Mouse (Mus musculus) ovary, postnatal 36 days (tissue): Measurements from ENCODE around the gene Trib2.

Experiments used
- DNase-seq: peaks from one replicate; pipeline ENCODE4 v3.0.0; 2022; ENCODE audit warnings: low spot score, mixed read lengths

Trib2 gene

DNA sequence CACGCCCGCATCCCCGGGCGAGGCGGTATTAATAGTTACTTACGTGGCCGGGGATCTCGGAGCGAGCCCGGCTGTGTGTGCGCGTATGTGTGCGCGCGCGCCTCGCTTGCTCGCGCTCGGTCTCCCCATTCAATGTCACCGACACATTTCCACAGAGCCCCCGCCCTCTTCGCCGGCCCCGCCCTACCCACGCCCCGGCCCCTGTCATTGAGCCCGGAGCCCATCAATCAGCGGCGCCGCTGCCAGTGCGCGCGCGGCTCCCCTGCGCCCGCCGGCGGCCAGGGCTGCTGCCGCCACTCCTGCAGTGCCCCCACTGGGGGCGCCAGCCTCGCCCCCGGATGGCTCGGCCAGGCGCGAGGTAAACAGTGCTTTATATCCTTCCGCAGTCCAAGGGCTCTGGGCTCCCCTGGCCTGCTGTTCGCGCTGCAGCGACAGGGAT is at the start of gene Trib2:
Trib2 (minus strand) TSS at position 183 of the 439 bp plus-strand sequence.
- peak; percentile 94 for DNase-seq

DNA sequence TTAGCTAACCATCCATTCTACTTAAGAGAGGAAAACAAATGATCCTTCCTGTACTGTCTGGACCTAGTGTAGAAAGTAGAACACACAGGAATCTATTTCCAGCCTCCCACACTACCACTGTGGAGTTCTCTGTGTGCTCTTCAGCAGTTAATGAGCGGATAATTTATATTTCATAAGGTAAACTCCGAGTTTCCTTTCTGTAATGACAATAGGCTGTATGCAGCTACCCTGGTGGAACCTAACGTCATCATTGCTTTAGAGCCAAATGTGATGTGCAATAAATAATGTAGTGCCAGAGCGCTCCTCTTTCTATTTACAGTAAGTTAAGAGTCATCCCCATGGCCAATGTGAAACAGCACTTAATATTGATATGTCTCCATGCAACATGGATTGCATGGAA is 41.3 kb upstream of the Trib2 start:
- no peak for DNase-seq

DNA sequence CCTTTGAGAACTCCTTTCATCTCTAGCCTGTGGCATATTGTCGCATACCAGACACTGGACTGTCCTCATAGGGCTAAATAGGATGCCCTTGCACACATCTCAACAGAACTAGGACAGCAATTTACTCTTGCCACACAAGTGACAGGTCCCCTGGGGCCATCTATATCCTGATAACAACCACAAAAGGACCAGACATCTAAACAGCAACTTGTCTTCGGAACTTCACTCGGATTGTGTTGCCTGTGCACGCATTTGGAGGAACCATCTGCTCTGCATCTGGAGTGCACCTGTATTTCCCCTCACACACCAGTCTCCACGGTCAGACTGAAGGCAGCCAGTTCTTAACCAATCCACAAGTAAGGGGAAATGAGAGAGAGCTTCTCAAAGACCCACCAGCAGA is 39.2 kb upstream of the Trib2 start:
- DNase-seq = no peak

- no peak for DNase-seq
These were observed 36.1 kb upstream of the Trib2 start for GRCm38 (mm10) chr12:15852781-15853180.

- no peak for DNase-seq
These were observed 35.3 kb upstream of the Trib2 start for GRCm38 (mm10) chr12:15852031-15852430.

DNA sequence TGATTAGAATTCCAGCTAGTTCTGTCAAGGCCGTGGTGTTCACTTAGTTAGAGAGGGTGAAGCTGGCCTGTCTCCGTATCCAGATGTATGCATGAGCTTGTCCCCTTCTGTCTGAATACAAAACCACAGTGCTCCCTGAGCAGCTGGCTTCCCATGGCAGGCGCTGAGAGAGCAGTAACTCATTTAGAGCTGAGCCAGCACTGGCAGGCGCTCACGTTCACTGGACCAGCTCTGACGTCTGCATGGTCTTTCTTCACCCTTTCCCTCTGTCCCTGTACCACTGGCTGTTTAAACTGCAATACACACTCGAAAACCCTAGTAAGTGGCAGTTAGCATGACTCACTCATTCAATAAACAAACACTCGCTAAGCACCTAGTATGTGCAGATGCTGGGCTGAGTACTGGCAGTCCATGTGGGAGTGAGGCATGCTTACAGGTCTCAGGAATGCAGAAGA is 33.7 kb upstream of the Trib2 start:
- DNase-seq = peak; percentile 35

- peak; percentile 15 for DNase-seq
These were observed 33.2 kb upstream of the Trib2 start for GRCm38 (mm10) chr12:15849861-15850294.

DNA sequence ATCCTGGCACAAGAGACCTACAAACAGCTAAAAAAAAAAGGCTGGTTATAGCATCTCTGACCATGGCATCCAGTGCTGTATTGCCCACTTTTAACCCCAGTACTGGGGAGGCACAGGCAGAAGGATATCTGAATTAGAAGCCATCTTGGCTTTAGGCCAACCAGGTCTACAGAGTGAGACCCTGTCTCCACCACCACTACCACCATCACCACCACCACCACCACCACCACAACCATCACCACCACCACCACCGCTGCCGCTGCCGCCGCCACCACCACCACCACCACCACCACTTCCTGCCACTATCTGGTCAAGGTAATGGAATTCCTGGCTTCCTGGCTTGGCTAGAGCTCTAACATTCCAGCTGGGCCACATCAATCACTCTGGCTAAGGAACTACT is 31.7 kb upstream of the Trib2 start:
- DNase-seq = no peak

GRCm38 (mm10) chr12:15844701-15845100 is 28.0 kb upstream of the Trib2 start:
- DNase-seq = no peak

DNA sequence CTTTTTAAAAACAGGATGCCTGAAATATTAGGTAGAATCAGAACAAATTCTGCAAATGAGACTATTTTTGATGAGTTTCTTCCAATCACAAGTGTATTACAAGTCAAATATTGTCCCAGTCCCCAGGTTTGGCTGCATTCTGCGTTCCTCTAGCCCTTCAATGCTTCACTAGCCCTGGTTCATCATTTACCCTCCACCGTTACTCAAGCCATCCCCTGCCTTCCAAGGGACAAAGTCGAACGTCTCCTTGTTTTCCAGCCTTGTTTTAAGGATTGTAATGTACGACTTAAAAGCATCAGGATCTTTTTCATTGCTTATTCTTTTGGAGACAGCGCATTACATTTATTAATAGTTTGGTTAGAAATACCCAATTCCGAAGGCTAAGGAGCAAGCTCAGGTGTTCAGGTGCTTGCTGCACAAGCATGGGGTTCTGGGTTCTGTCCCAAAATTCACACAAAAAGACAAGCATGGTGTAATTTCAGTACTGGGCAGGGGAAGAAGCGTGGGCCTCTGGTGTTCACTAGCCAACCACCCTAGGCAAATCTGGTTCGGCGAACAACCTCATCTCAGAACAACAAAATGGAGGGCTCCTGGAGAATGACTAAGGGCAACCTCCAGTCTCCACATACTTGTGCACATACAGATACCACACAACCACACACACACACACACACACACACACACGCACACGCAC is 24.3 kb upstream of the Trib2 start:
- no peak for DNase-seq

DNA sequence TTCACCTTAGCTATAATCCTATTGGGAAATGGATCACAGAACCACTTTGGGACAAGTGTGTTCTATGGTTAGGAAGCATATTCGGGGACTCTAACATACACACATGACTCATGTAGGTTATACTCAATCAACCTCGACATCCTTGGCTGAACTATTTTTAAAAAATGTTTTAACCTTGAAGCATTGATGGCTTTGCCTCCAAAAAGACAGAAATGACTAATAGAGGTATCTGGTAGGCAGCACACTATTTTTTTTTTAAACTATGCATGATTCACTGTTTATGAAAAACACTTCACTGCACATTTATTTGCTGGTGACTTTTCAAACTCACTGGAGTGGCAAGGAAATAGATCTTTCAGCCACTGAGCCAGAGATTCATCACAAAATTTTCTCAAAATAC is 21.5 kb upstream of the Trib2 start:
- no peak for DNase-seq

DNA sequence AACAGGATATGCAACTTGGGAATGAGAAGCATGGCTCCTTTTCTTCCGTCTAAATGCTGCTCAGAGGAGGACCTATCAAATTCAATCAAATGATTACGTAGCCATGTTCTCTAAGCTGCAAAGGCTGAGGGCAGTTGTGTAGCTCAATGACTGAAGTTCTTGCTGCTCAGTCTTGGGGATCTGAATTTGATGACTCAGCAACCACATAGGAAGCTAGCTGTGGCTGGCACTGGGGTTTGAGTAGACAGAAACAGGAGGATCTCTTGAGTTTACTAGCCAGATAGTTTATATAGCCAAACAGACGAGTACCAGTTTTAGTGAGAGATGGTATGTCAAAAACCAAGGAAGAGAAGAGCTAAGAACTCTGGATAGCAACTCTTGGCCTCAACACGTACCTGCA is 20.8 kb upstream of the Trib2 start:
- DNase-seq = no peak

GRCm38 (mm10) chr12:15832674-15833052 is 15.9 kb upstream of the Trib2 start:
- no peak for DNase-seq

GRCm38 (mm10) chr12:15831941-15832673 is 15.4 kb upstream of the Trib2 start:
- no peak for DNase-seq

DNA sequence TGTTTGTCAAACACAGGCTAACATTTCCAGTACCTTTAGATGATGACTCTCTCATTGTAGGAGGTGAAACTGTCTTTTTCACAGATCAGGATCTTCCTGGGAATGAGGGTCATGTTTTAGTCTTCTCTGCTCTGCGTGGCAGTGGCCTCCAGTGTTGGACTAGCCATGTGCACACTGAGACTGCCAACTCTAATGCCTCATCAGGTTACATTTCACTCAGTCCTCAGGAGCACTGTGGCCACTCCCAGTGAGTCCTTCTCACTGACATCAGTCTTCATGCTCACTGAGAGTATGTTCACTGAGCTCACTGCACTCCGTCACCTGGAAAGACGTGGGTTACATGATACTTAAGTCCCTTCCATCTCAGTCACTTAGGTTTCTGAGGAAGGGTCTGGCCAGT is 14.0 kb upstream of the Trib2 start:
- DNase-seq = no peak

DNA sequence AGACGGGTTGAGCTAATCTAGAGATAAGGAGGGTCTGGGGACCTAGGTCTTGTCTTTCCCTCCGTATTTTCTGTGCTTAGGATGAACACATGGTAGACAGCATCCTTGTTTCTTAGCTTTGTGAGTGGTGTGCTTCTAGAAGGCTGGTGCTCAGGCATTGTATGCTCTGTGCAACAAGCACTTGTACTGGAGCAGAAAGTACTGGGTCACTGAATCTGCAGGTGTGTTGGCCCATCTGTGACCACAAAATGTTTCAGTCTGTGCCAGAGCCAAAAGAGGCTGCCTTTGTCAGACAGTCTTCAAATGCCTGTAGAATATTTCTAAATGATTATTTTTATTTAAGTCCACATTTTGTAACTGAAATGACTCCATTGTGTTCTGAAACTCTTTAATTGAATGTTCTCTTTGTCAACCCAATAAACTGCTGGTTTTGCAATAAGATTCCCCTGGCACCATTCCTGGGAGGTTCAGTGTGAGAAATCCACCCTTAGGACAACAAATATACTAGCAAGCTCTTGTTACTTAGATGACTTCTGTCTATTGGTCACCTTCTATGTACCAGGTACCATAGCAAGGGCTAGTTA is 12.2 kb upstream of the Trib2 start:
- DNase-seq = no peak

DNA sequence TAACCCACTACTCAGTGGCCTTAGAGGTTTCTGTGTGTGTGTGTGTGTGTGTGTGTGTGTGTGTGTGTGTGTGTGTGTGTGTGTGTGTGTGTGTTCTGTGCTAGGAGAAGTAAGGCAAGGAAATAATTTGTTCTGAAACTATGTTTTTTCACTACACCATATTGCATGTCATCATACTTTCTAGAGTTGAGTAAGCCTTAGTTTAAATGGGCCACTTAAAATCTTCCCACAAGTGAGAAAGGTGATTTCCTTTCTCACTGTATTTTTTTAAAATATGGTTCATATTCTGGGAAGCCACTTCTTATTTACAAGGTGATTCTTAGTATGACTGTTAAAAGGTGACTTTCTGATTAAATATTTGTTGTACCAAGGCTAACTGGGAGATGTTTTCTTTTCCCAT is 4.3 kb upstream of the Trib2 start:
- no peak for DNase-seq

- no peak for DNase-seq
These were observed 643 bp upstream of the Trib2 start for GRCm38 (mm10) chr12:15817365-15817764.

DNA sequence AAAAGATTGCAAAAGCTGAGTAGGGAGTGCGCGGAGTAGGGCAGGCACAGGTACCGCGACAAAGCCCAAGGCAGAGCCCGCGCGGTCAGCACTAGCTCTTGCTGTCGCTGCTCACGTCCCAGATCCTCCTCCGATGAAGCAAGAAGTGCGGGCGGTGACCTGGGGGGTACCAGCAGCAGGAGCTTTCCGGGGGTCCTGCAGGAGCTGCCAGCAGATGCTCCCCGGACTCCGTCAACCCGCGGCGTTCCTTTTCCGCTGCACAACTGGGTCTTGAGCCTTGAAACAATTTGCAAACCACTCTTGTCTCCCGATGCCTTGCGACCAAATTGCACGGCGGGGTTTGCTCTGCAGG is 492 bp downstream of the Trib2 start:
- peak; percentile 65 for DNase-seq

- DNase-seq = peak; percentile 71
These were observed 1.0 kb downstream of the Trib2 start for GRCm38 (mm10) chr12:15815576-15816253.

DNA sequence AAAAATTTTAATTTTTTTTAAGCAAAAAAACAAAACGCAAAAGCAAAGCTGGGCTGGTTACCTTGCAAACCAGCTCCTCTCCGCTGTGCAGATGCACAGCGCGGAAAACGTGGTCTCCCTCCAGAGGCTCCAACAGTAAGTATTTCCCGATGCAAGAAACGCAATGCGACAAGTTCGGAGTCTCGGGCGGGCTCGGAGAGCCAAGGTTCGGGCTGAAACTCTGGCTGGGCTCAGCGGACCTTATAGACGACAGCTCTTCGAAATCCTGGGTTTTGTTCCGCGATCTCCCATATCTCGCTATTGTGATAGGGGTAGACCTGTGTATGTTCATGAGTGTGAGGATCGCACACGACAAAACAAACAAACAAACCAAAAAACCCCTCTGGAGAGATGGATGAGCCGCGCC is 1.5 kb downstream of the Trib2 start:
- no peak for DNase-seq

DNA sequence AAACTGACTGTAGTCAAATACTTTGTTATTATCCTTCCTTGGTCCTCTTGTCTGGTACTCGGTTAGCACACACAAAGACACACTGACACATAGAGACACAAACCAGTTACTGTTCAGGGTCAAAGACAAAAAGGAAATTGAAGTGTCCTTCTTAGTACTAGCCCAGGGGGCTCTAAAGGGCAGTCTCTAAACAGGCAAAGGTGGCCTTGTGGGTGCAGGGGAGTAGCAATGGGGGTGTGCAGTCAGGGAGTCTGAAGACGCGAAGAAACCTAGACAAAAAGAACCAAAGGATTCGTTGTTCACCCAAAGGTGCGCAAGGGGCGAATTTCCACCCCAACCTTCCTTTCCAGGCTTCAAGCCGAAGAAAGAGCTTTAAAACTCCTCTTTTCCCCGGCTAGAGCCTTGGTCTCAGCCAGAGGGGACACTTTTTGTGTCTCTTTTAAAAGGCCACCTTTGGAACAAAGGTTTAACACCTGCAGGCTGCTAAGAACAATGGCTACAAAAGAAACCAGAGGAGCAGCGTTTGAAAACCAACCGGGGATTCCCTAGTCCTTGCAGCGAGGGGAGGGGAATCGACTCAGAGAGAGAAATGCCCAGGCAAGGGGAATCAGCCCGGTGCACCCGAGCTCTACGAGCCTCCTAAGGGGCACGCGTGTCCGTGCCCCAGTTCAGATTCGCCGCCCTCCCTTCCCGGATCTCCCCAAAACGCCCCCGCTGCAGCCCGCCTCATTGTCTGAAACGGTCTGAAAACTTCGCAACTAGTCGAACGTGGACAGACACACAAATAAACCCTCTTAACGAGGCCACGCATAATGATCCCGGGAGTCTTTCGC is 2.3 kb downstream of the Trib2 start:
- peak; percentile 39 for DNase-seq
